Mouse (Mus musculus): Measurements from ENCODE around the gene Mpp6.

DNA sequence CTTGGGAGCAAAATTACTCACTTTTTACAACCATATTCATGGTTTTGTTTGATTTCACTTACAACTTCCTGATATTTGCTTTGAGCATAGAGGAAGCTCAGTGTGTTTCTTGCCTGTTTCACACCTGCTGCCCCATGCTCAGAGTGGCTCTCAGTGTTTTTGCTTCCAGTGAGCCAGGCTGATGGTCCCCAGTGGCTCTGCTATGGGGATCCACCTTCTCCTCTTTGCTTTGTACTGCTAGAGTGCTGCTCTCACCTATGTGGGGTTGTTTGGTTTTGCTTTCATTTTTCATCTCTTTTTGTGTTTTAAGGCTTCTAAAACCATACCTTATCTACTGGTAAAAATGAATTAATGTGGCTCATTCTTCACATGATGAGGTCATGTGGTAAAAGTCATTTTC, 36.1 kb downstream of the Mpp6 start:
- no peak for TF ChIP-seq CTCF (IDR thresholded peaks at IDR 0.05; ENCODE audit: low read depth, low read length)
- TF ChIP-seq EP300 (IDR thresholded peaks at IDR 0.05; ENCODE audit: insufficient read depth, low read depth, low read length), result no peak
- TF ChIP-seq POLR2A (IDR thresholded peaks at IDR 0.05; ENCODE audit: insufficient read depth, low read length), result no peak
